Mouse (Mus musculus): ENCODE results near the gene Mum1. TPM values are rescaled to one million over a fixed set of nuclear protein-coding genes. Genes with fewer than 3 reads are reported as not detected.
"Not testable (repeated sequence)": the region's sequence is repeated elsewhere in the genome, so short reads cannot be mapped to it uniquely, and the experiment has no call there.

Mum1 gene
- total RNA-seq, 1 experiment from 2014 or later, result 37.9 TPM

- no peak for DNase-seq
Measured at GRCm38 (mm10) chr10:80208248-80208647, 18.0 kb upstream of the Mum1 start.

- DNase-seq, result no peak
Measured at GRCm38 (mm10) chr10:80208841-80209371, 17.3 kb upstream of the Mum1 start.

- DNase-seq, result not testable (repeated sequence)
Measured at GRCm38 (mm10) chr10:80211547-80212103, 14.6 kb upstream of the Mum1 start.

GRCm38 (mm10) chr10:80215048-80215772 lies 11.0 kb upstream of the Mum1 start:
- DNase-seq, result no peak

- no peak for DNase-seq
Measured at GRCm38 (mm10) chr10:80220676-80221075, 5.6 kb upstream of the Mum1 start.

- not testable (repeated sequence) for DNase-seq
Measured at GRCm38 (mm10) chr10:80223137-80223536, 3.1 kb upstream of the Mum1 start.

- no peak for DNase-seq
Measured at GRCm38 (mm10) chr10:80226071-80226415, 191 bp upstream of the Mum1 start.

GRCm38 (mm10) chr10:80227166-80227539 lies 919 bp downstream of the Mum1 start:
- no peak for DNase-seq

- no peak for DNase-seq
Measured at GRCm38 (mm10) chr10:80227877-80228775, 1.9 kb downstream of the Mum1 start.

GRCm38 (mm10) chr10:80236145-80236825 lies 10.1 kb downstream of the Mum1 start:
- DNase-seq, result no peak

GRCm38 (mm10) chr10:80237020-80237419 lies 10.8 kb downstream of the Mum1 start:
- DNase-seq, result no peak

GRCm38 (mm10) chr10:80238306-80238705 lies 12.1 kb downstream of the Mum1 start:
- DNase-seq, result no peak

- no peak for DNase-seq
Measured at GRCm38 (mm10) chr10:80239791-80240190, 13.6 kb downstream of the Mum1 start.

- no peak for DNase-seq
Measured at GRCm38 (mm10) chr10:80242088-80242487, 15.9 kb downstream of the Mum1 start.

- no peak for DNase-seq
Measured at GRCm38 (mm10) chr10:80242607-80243006, 16.4 kb downstream of the Mum1 start.

- DNase-seq, result peak; percentile 20
Measured at GRCm38 (mm10) chr10:80244791-80245399, 18.7 kb downstream of the Mum1 start.

- peak; percentile 76 for DNase-seq
Measured at GRCm38 (mm10) chr10:80245600-80245999, 19.4 kb downstream of the Mum1 start.

- no peak for DNase-seq
Measured at GRCm38 (mm10) chr10:80247849-80248248, 21.6 kb downstream of the Mum1 start.

GRCm38 (mm10) chr10:80248437-80248836 lies 22.2 kb downstream of the Mum1 start:
- DNase-seq, result not testable (repeated sequence)

GRCm38 (mm10) chr10:80248971-80249640 lies 22.9 kb downstream of the Mum1 start, which contains the start of gene Ndufs7:
Ndufs7 (plus strand) TSS chr10:80249121.
- peak; percentile 86 for DNase-seq

- DNase-seq, result no peak
Measured at GRCm38 (mm10) chr10:80250059-80250458, 23.8 kb downstream of the Mum1 start.

Measured in adrenal gland, postnatal 25 days (tissue).